Comparison of ENCODE assay signal across 9 mouse cellular contexts in the genomic region with DNA sequence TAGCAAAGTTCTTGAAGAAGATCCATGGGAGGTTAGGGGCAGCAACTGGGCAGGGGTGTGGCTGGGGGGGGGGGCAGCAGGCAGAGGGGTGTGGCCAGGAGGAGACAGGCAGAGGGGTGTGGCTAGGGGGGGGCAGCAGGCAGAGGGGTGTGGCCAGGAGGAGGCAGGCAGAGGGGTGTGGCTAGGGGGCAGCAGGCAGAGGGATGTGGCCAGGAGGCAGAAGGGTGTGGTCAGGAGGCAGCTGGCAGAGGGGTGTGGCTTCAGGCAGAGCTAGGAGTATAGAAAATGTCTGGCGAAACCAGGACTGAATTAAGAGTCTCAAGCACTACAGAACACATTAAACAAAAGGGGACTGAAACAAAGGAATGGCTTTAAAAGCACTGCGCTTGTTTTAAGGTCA. TPM values are rescaled to one million over a fixed set of nuclear protein-coding genes. Genes with fewer than 3 reads are reported as not detected.
DNase-seq lines count a peak whose midpoint lies in the region; ATAC-seq and TF ChIP-seq lines count a peak whose summit lies in the region.
"Had no signal": no experiment of that assay in that cellular context is flagged by ENCODE, and none has a peak within 500 bp of the region (broad histone marks: within the 10 kb centered on the region; RNA-seq: fewer than 3 reads in every experiment).

No protein-coding gene starts in this region.

- no peak overlapping the region for H3K4me2 ChIP-seq in kidney, postnatal 0 days (ENCODE audit: low read length)
- H3K4me2 ChIP-seq: limb, embryonic 13.5 days had no signal

- DNase-seq in kidney, postnatal 0 days (ENCODE audit: low spot score) = peak; percentile 80
- no peak for DNase-seq in kidney, adult 11 months
- DNase-seq in R1 (ENCODE audit: low read depth, low spot score) = peak; percentile 73
- peak; percentile 18 for DNase-seq in forelimb bud, embryonic 11.5 days (ENCODE audit: low read depth, low spot score)
- no peak for DNase-seq in layer of hippocampus, adult 8-10 months (ENCODE audit: low spot score in 2 of 2)
- DNase-seq in left cerebral cortex, adult 8-10 months (ENCODE audit: low spot score in 2 of 2) = no peak
- DNase-seq in cerebellum, adult 9-10 months = no peak

- H3K4me3 ChIP-seq in kidney, postnatal 0 days (replicated peaks; ENCODE audit: low read depth, low read length) = no peak overlapping the region
- H3K4me3 ChIP-seq: limb, embryonic 13.5 days had no signal

- H3K27me3 ChIP-seq in kidney, postnatal 0 days (ENCODE audit: insufficient read depth, low read length) = no peaks in the 10 kb centered on the region
- H3K27me3 ChIP-seq: limb, embryonic 13.5 days had no signal

- no peak overlapping the region for H3K9ac ChIP-seq in kidney, postnatal 0 days (ENCODE audit: low read depth, low read length)
- H3K9ac ChIP-seq: limb, embryonic 13.5 days had no signal

- 19% methylated on average over 2 of the region's 2 CpGs for WGBS in kidney, postnatal 0 days

- no peaks in the 10 kb centered on the region for H3K9me3 ChIP-seq in kidney, postnatal 0 days (replicated peaks; ENCODE audit: low read length)
- H3K9me3 ChIP-seq: limb, embryonic 13.5 days had no signal

- no peaks in the 10 kb centered on the region for H3K36me3 ChIP-seq in kidney, postnatal 0 days (ENCODE audit: insufficient read depth, low read length)
- H3K36me3 ChIP-seq: limb, embryonic 13.5 days had no signal

- peak; percentile 12; the same call in 1 of the 2 replicates for TF ChIP-seq CTCF in kidney, postnatal 0 days (IDR thresholded peaks at IDR 0.05; ENCODE audit: low read depth)

- peak; percentile 57 for ATAC-seq in kidney, postnatal 0 days (replicated peaks; ENCODE audit: low FRiP score, low read depth)
- ATAC-seq in megakaryocyte progenitor cell, adult 5-6 weeks (replicated peaks; ENCODE audit: poor library complexity) = peak; percentile 96

- no peaks in the 10 kb centered on the region for H3K4me1 ChIP-seq in kidney, postnatal 0 days (replicated peaks; ENCODE audit: insufficient read depth, low read length)

- no peak overlapping the region for H3K27ac ChIP-seq in kidney, postnatal 0 days
- H3K27ac ChIP-seq: limb, embryonic 13.5 days had no signal

RNA-seq across cellular contexts. Expression of a gene that starts 19.4 kb away (rescaled TPM):
- polyA plus RNA-seq in kidney, postnatal 0 days (2015; fragmentation: Nextera tagmentation; extraction: Ambion mirVana) = 0.11 TPM in 1 of 2 replicates, not detected in the other
- total RNA-seq in megakaryocyte progenitor cell, adult 5-6 weeks (2015) = not detected in 2 replicates
- not detected in 2 replicates for total RNA-seq in megakaryocyte progenitor cell, adult 5-6 weeks (2017)
- under 1 TPM in 3 of 4 experiments, not detected in 1; 0.35 to 0.45 (median 0.37) TPM for total RNA-seq in layer of hippocampus, adult 8-10 months (2022)
- total RNA-seq in left cerebral cortex, adult 8-10 months (2022) = not detected
- polyA plus RNA-seq: limb, embryonic 13.5 days had no signal

RNA-seq across cellular contexts. Expression of a gene that starts 20.5 kb away (rescaled TPM):
- polyA plus RNA-seq in kidney, postnatal 0 days (2015; fragmentation: Nextera tagmentation; extraction: Ambion mirVana) = 0.98 and 1.1 TPM in 2 replicates
- not detected in 2 replicates for total RNA-seq in megakaryocyte progenitor cell, adult 5-6 weeks (2015)
- not detected in 2 replicates for total RNA-seq in megakaryocyte progenitor cell, adult 5-6 weeks (2017)
- 1 to 10 TPM in 2 of 4 experiments, under 1 TPM in 2; 0.68 to 1.3 (median 1.0) TPM for total RNA-seq in layer of hippocampus, adult 8-10 months (2022)
- 1 to 10 TPM in 3 of 4 experiments, under 1 TPM in 1; 0.68 to 1.2 (median 1.2) TPM for total RNA-seq in left cerebral cortex, adult 8-10 months (2022)

Comparison
In these comparisons a context has a peak if more than half of its experiments do, and no peak if none do; other contexts are left out.
1. DNase-seq: peak in kidney, postnatal 0 days (single experiment), R1 (single experiment) and forelimb bud, embryonic 11.5 days (single experiment); none in kidney, adult 11 months (single experiment), layer of hippocampus, adult 8-10 months (0 of 2), left cerebral cortex, adult 8-10 months (0 of 2) and cerebellum, adult 9-10 months (single experiment).